Mouse (Mus musculus): Measurements from ENCODE around the gene Olfr1393. TPM values are rescaled to one million over a fixed set of nuclear protein-coding genes. Genes with fewer than 3 reads are reported as not detected.

Gene Olfr1393
- total and polyA plus RNA-seq, 2 experiments from 2014 or later = 0.21 to 1.4 TPM

DNA sequence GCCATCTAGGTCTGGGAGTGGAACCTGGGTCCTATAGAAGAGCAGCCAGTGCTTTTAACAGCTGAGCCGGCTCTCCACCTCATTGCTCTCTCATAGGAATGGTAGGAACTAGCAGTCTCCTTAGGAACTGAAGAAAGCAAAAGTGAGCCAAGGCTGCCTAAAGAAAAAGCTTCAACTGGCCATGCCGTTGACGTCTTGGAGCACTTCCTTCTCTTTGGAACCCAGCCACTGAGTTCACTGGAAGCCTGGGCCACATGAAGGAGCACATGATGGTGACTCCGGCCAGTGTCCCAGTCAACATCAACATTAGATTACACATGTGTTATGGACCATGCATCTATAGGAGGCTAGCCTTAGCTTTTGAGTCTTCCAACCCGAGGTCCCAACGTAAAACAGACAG, 25.1 kb upstream of the Olfr1393 start:
- peaks cover 3% of the 10 kb centered on the region; the same call in 1 of the 2 replicates for H3K36me3 ChIP-seq (ENCODE audit: insufficient read depth, low read length)
- no peaks in the 10 kb centered on the region for H3K27me3 ChIP-seq (ENCODE audit: insufficient read depth, low read length)
- no peak overlapping the region for H3K4me3 ChIP-seq (ENCODE audit: low read depth, low read length)
- no peak overlapping the region for H3K4me2 ChIP-seq (ENCODE audit: low read depth, low read length, poor library complexity, severe bottlenecking)
- no peak for ATAC-seq (ENCODE audit: low FRiP score)
- H3K27ac ChIP-seq (ENCODE audit: low read depth, low read length) = no peak overlapping the region
- TF ChIP-seq CTCF (IDR thresholded peaks at IDR 0.05) = no peak
- H3K9ac ChIP-seq (replicated peaks; ENCODE audit: low read length, poor library complexity, severe bottlenecking) = no peak overlapping the region
- H3K4me1 ChIP-seq (ENCODE audit: insufficient read depth, low read length) = peaks cover 6% of the 10 kb centered on the region
- no peak for DNase-seq (ENCODE audit: low spot score)
- no peaks in the 10 kb centered on the region for H3K9me3 ChIP-seq (ENCODE audit: low read length)
- 88% methylated on average over 6 of the region's 6 CpGs for WGBS

DNA sequence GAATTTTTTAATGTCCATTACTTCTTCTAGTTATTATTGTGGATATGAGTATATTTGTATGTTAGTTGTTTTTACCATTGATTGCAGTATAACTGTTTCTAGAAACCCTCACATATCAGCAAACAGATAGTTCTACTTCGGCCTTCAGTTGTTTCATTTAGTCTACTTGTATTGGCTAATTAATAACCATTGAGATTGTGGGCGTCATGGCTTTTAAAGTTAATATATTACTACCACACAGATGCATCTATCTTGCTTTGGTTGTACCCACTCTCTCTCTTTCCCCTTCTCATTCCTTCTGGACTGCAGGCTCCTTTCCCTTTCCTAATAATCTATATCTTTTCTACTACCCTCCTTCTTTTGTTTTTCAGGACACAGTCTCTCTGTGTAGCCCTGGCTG, 18.8 kb upstream of the Olfr1393 start:
- no peak for DNase-seq (ENCODE audit: low spot score)
- no peaks in the 10 kb centered on the region for H3K4me1 ChIP-seq (ENCODE audit: insufficient read depth, low read length)
- no peak for TF ChIP-seq CTCF (IDR thresholded peaks at IDR 0.05)
- no peak overlapping the region for H3K27ac ChIP-seq (ENCODE audit: low read depth, low read length)
- H3K9me3 ChIP-seq (ENCODE audit: low read length) = no peaks in the 10 kb centered on the region
- peaks cover 19% of the 10 kb centered on the region for H3K36me3 ChIP-seq (ENCODE audit: insufficient read depth, low read length)
- H3K4me2 ChIP-seq (ENCODE audit: low read depth, low read length, poor library complexity, severe bottlenecking) = no peak overlapping the region
- no peak for ATAC-seq (ENCODE audit: low FRiP score)
- H3K27me3 ChIP-seq (ENCODE audit: insufficient read depth, low read length) = no peaks in the 10 kb centered on the region
- no peak overlapping the region for H3K4me3 ChIP-seq (ENCODE audit: low read depth, low read length)
- WGBS = 93% methylated on average over 2 of the region's 2 CpGs
- no peak overlapping the region for H3K9ac ChIP-seq (replicated peaks; ENCODE audit: low read length, poor library complexity, severe bottlenecking)

- no peak for DNase-seq (ENCODE audit: low spot score)
- Histone ChIP-seq H3K4me3 (ENCODE audit: low read depth, low read length) (no peak overlapping the region), H3K4me1 (ENCODE audit: insufficient read depth, low read length) (no peaks in the 10 kb centered on the region), H3K27ac (ENCODE audit: low read depth, low read length) (no peak overlapping the region), H3K9me3 (ENCODE audit: low read length) (no peaks in the 10 kb centered on the region), H3K4me2 (ENCODE audit: low read depth, low read length, poor library complexity, severe bottlenecking) (no peak overlapping the region), H3K27me3 (ENCODE audit: insufficient read depth, low read length) (no peaks in the 10 kb centered on the region), H3K9ac (replicated peaks; ENCODE audit: low read length, poor library complexity, severe bottlenecking) (no peak overlapping the region), H3K36me3 (ENCODE audit: insufficient read depth, low read length) (peaks cover 19% of the 10 kb centered on the region)
- ATAC-seq (ENCODE audit: low FRiP score) = no peak
- TF ChIP-seq CTCF (IDR thresholded peaks at IDR 0.05) = no peak
- WGBS = 82% methylated on average over 1 of the region's 1 CpGs
Observed at GRCm38 (mm10) chr11:49259829-49260228, 18.3 kb upstream of the Olfr1393 start.

- Histone ChIP-seq H3K9ac (replicated peaks; ENCODE audit: low read length, poor library complexity, severe bottlenecking) (no peak overlapping the region), H3K27me3 (ENCODE audit: insufficient read depth, low read length) (no peaks in the 10 kb centered on the region), H3K9me3 (ENCODE audit: low read length) (no peaks in the 10 kb centered on the region), H3K4me2 (ENCODE audit: low read depth, low read length, poor library complexity, severe bottlenecking) (no peak overlapping the region), H3K27ac (ENCODE audit: low read depth, low read length) (no peak overlapping the region), H3K4me3 (ENCODE audit: low read depth, low read length) (no peak overlapping the region), H3K4me1 (ENCODE audit: insufficient read depth, low read length) (no peaks in the 10 kb centered on the region), H3K36me3 (ENCODE audit: insufficient read depth, low read length) (peaks cover 19% of the 10 kb centered on the region)
- no peak for DNase-seq (ENCODE audit: low spot score)
- ATAC-seq (ENCODE audit: low FRiP score) = no peak
- TF ChIP-seq CTCF (IDR thresholded peaks at IDR 0.05) = no peak
- WGBS = 93% methylated on average over 21 of the region's 21 CpGs
Observed at GRCm38 (mm10) chr11:49260598-49261312, 17.3 kb upstream of the Olfr1393 start.

- H3K4me1 ChIP-seq (ENCODE audit: insufficient read depth, low read length) = no peaks in the 10 kb centered on the region
- no peak for DNase-seq (ENCODE audit: low spot score)
- no peak for TF ChIP-seq CTCF (IDR thresholded peaks at IDR 0.05)
- peaks cover 19% of the 10 kb centered on the region for H3K36me3 ChIP-seq (ENCODE audit: insufficient read depth, low read length)
- no peaks in the 10 kb centered on the region for H3K9me3 ChIP-seq (ENCODE audit: low read length)
- H3K9ac ChIP-seq (replicated peaks; ENCODE audit: low read length, poor library complexity, severe bottlenecking) = no peak overlapping the region
- H3K27me3 ChIP-seq (ENCODE audit: insufficient read depth, low read length) = no peaks in the 10 kb centered on the region
- H3K27ac ChIP-seq (ENCODE audit: low read depth, low read length) = no peak overlapping the region
- WGBS = 96% methylated on average over 14 of the region's 14 CpGs
- no peak overlapping the region for H3K4me3 ChIP-seq (ENCODE audit: low read depth, low read length)
- H3K4me2 ChIP-seq (ENCODE audit: low read depth, low read length, poor library complexity, severe bottlenecking) = no peak overlapping the region
- no peak for ATAC-seq (ENCODE audit: low FRiP score)
Observed at GRCm38 (mm10) chr11:49261313-49261855, 16.7 kb upstream of the Olfr1393 start.

GRCm38 (mm10) chr11:49262286-49262685, 15.8 kb upstream of the Olfr1393 start:
- H3K4me2 ChIP-seq (ENCODE audit: low read depth, low read length, poor library complexity, severe bottlenecking) = no peak overlapping the region
- no peaks in the 10 kb centered on the region for H3K27me3 ChIP-seq (ENCODE audit: insufficient read depth, low read length)
- DNase-seq (ENCODE audit: low spot score) (no peak), ATAC-seq (ENCODE audit: low FRiP score) (no peak)
- H3K9me3 ChIP-seq (ENCODE audit: low read length) = no peaks in the 10 kb centered on the region
- 84% methylated on average over 5 of the region's 5 CpGs for WGBS
- H3K27ac ChIP-seq (ENCODE audit: low read depth, low read length) = no peak overlapping the region
- H3K4me3 ChIP-seq (ENCODE audit: low read depth, low read length) = no peak overlapping the region
- TF ChIP-seq CTCF (IDR thresholded peaks at IDR 0.05) = no peak
- no peaks in the 10 kb centered on the region for H3K4me1 ChIP-seq (ENCODE audit: insufficient read depth, low read length)
- peaks cover 19% of the 10 kb centered on the region for H3K36me3 ChIP-seq (ENCODE audit: insufficient read depth, low read length)
- H3K9ac ChIP-seq (replicated peaks; ENCODE audit: low read length, poor library complexity, severe bottlenecking) = no peak overlapping the region
